In the genomic region with DNA sequence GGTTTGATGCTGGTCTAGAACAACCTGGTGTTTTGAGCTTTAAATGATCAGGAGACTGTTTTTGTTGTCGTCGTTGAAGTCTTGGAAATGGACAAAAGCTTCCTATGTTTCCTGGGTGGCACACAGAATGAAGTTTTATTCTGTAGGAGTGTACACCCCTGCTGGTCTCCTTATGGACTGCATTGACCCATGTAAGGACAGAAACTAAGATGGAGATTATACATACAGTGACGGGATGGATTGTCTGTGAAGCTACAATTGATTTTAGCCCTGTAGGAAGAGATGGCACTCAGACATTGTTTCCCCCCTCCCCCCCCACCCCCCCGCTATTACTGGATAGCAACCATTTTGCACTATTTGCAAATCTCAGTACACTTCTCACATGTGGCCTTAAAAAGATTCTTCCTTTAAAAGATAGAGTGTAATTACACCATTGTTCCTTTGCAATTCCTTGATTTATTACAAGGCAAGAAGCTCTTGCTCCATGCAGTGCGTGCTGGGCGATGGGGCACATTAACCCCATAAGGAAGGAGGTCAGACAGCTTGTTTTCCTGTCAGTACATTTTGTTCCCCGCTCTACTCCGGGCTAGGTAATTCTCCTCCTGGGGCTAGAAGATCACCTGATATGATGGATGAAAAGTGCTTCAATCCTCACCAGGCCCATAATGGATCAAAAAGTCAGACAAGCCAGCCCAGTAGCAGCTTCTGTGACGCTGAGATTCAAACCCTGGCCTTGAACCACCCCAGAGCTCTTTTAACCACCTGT, we compare ENCODE assay signal across 8 mouse cellular contexts. TPM values are rescaled to one million over a fixed set of nuclear protein-coding genes. Genes with fewer than 3 reads are reported as not detected.
DNase-seq lines count a peak whose midpoint lies in the region; ATAC-seq and TF ChIP-seq lines count a peak whose summit lies in the region.

No protein-coding gene starts in this region.

- no peaks in the 10 kb centered on the region for H3K9me3 ChIP-seq in forebrain, embryonic 16.5 days (ENCODE audit: control insufficient read depth, low read length)

- WGBS in forebrain, embryonic 16.5 days: 35% methylated on average over 9 of the region's 9 CpGs
- WGBS in macrophage (ENCODE audit: missing documents): 40% methylated on average over 9 of the region's 9 CpGs

- H3K79me2 ChIP-seq in macrophage (ENCODE audit: inconsistent target): no peaks in the 10 kb centered on the region

- H3K4me2 ChIP-seq in forebrain, embryonic 16.5 days (ENCODE audit: low read length): peak overlapping the region; percentile 95

- peak; percentile 27 for TF ChIP-seq CTCF in layer of hippocampus, adult 2 months (conservative IDR thresholded peaks at IDR 0.05)
- peak; percentile 5; the same call in 1 of the 2 replicates for TF ChIP-seq CTCF in brain, embryonic 14.5 days (IDR thresholded peaks at IDR 0.05; ENCODE audit: borderline replicate concordance, extremely low read depth, insufficient read depth, insufficient read length)

- H3K27me3 ChIP-seq in forebrain, embryonic 16.5 days (replicated peaks; ENCODE audit: control insufficient read depth, insufficient read depth, low read length): no peaks in the 10 kb centered on the region

- H3K9ac ChIP-seq in forebrain, embryonic 16.5 days (replicated peaks; ENCODE audit: low read depth, low read length): peak overlapping the region; percentile 65

- TF ChIP-seq POLR2A in brain, embryonic 14.5 days (IDR thresholded peaks at IDR 0.05; ENCODE audit: borderline replicate concordance, extremely low read depth, insufficient read depth, insufficient read length, poor library complexity, severe bottlenecking): no peak

- peak; percentile 56 for ATAC-seq in forebrain, embryonic 16.5 days

- peaks cover 15% of the 10 kb centered on the region for H3K4me1 ChIP-seq in forebrain, embryonic 16.5 days (replicated peaks; ENCODE audit: control insufficient read depth, insufficient read depth, low read length)

- H3K4me3 ChIP-seq in layer of hippocampus, adult 2 months: peak overlapping the region; percentile 71
- H3K4me3 ChIP-seq in forebrain, embryonic 16.5 days (replicated peaks; ENCODE audit: low read length): peak overlapping the region; percentile 66
- H3K4me3 ChIP-seq in macrophage (ENCODE audit: inconsistent target): peak overlapping the region; percentile 98

- DNase-seq in layer of hippocampus, adult 2 months (ENCODE audit: low spot score in 2 of 2): no peak
- DNase-seq in layer of hippocampus, adult 18-20 months (ENCODE audit: low spot score in 2 of 2): no peak
- DNase-seq in brain, embryonic 14.5 days (ENCODE audit: low read depth): peak; percentile 16
- DNase-seq in testis, postnatal 14 days (ENCODE audit: low spot score): peak; percentile 23
- DNase-seq in right cerebral cortex, postnatal 10 days (ENCODE audit: low spot score in 2 of 2): no peak
- no peak for DNase-seq in ovary, postnatal 14 days (ENCODE audit: low spot score)

- H3K27ac ChIP-seq in layer of hippocampus, adult 2 months: peak overlapping the region; percentile 84
- peak overlapping the region; percentile 75 for H3K27ac ChIP-seq in forebrain, embryonic 16.5 days (ENCODE audit: low read length)
- H3K27ac ChIP-seq in macrophage: no peak overlapping the region

- H3K36me3 ChIP-seq in forebrain, embryonic 16.5 days (ENCODE audit: control insufficient read depth, insufficient read depth): no peaks in the 10 kb centered on the region
- H3K36me3 ChIP-seq in macrophage (ENCODE audit: inconsistent target): no peaks in the 10 kb centered on the region

RNA-seq across cellular contexts. Expression of a gene that starts 0.6 kb away (rescaled TPM):
- total RNA-seq in layer of hippocampus, adult 2 months (2021): 100 to 1,000 TPM in 1 of 2 experiments, 10 to 100 TPM in 1; 74.0 to 101 TPM
- 10 to 100 TPM; 59.7 to 67.7 TPM for total RNA-seq in layer of hippocampus, adult 18-20 months (2021)
- 356 and 1,494 TPM in 2 replicates for polyA plus RNA-seq in brain, embryonic 14.5 days (2012; rRNA removed)
- polyA plus RNA-seq in forebrain, embryonic 16.5 days (2015; fragmentation: Nextera tagmentation; extraction: Ambion mirVana): 763 and 906 TPM in 2 replicates
- 100 to 1,000 TPM in 2 of 26 experiments, 10 to 100 TPM in 23, 1 to 10 TPM in 1; 8.6 to 164 (median 40.5) TPM for total RNA-seq in macrophage (2018; cell fraction: chromatin; rRNA removed)
- 10 to 100 TPM in 13 of 26 experiments, 1 to 10 TPM in 13; 5.1 to 21.8 (median 10.0) TPM for total RNA-seq in macrophage (2018; cell fraction: cytosol; rRNA removed)
- 10 to 100 TPM in 25 of 26 experiments, 1 to 10 TPM in 1; 8.5 to 47.0 (median 27.1) TPM for total RNA-seq in macrophage (2018; cell fraction: nucleus; rRNA removed)
- polyA plus RNA-seq in macrophage (2018): 117 to 494 TPM (median 405 TPM) in 3 replicates

Comparison
In these comparisons a context has a peak if more than half of its experiments do, and no peak if none do; other contexts are left out.
1. DNase-seq: peak in brain, embryonic 14.5 days (single experiment) and testis, postnatal 14 days (single experiment); none in layer of hippocampus, adult 2 months (0 of 2), layer of hippocampus, adult 18-20 months (0 of 2), right cerebral cortex, postnatal 10 days (0 of 2) and ovary, postnatal 14 days (single experiment).
2. Peak in every context shown above with its lines, with median percentiles within 50 percentile points of each other: H3K4me3 ChIP-seq.